Mouse (Mus musculus) layer of hippocampus, adult 11-12 months (tissue): ENCODE data around the gene Tbcd.
A peak's percentile ranks its signal among the peaks of the same experiment; 100 is the strongest.

ENCODE experiments used
- DNase-seq: peaks from one replicate; pipeline ENCODE4 v3.0.0; 2022; ENCODE audit warnings: low spot score

Gene Tbcd

DNA sequence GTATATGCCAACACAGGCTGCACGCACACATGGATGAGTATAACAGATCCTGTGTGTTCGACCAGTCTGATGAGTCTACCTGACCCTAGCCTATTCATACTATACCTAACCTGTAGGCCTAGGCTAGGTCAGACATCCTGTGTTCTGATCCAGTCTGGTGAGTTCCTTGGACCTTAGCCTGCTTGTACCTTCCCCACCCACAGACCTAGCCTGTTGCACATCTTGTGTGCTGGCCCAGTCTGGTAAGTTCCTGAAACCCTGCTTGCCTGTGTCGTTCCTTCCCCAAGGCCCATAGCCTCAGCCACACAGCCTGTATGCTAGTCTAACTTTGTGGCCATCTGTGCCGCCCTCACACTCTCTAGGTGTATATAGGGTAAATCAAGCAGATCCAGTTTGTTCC is 112.5 kb downstream of the Tbcd start:
- no peak for DNase-seq

DNA sequence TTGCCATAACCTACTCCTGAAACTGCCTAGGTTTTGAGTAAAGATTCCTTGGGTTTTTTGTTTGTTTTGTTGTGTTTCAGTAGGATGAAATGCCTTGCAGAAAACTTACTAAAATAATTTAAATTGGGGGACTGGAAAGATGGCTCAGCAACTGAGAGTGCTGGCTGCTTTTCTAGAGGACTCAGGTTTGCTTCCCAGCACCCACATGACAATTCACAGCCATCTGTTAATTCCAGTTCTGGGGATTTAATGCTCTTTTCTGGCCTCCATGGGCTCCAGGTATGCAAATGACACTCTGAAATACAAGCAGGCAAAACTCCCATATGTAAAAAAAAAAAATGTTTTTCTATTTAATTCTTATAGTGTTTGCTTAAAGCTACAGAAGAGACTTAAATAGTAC is 130.1 kb downstream of the Tbcd start:
- DNase-seq, result no peak

DNA sequence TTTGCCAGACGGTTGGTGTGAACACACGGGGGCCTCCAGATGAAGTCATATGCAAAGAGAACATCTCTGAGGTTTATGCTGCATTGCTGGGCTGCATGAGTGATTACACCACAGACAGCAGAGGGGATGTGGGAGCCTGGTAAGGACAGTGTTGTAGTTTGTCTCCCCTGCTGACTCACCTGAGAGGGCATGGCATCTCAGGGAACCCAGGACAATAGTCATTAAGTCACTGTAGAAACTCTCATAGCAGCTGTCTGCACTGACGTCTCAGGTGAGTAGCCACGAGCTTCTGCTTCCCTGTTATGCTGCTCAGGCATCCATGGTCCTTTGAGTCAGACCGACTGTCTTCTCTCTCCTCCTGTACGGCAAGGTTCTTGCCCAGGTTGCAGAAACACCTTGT is 145.5 kb downstream of the Tbcd start:
- no peak for DNase-seq

DNA sequence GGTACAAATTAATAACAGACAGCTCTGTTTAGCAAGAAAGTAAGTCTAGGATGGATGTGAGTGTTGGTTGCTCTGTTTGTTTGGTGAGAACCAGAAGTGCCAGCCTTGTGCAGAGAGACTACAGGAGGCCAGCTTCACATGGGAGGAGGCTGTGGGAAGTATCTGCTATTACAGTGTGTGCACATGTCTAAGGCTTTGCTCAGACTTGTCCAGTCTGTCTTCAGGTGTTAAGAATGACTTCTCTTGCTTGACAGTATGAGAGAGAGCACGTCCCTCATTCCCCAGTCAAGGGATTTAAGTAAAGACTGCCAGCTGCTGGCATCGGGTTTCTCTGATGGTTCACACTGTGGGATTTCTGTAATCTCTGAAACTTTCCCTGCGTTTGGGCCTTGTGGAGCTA is 149.7 kb downstream of the Tbcd start:
- no peak for DNase-seq

DNA sequence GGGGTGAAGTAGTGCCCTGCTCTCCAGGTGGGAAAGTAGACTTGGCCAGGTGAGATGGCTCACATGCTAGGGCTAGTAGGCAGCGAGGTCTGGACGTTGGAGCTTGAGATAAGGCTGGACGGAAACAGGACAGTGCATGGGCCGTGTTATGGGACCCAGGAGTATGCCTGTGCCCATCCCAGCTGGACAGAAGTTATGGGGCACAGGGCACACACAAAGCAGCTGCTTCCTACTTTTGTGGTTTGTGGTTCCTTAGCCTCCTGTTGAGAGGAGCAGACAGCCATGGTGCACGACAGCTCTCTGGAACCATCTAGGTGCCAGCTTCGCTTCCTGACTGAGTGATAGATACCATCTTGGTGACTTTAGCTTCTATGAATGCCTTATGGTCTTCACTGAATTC is 153.9 kb downstream of the Tbcd start:
- DNase-seq, result no peak

DNA sequence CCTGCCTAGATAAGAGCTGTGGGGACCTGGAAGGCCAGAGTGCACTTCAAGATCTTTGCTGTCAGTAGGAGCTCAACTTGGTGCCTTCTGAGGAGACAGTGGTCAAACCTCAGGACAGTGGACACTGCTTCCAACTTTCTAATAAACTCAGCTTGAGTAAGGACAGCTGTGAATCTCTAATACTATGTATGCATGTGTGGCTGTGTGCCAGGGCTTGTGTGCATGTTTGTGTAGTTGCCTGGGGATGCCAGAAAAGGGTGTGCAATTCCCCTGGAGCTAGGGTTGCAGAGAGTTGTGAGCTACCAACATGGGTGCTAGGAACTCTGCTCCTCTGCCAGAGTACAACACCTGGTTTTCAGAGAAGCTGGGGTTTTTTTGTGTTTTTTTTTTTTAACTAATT is 159.2 kb downstream of the Tbcd start:
- no peak for DNase-seq

DNA sequence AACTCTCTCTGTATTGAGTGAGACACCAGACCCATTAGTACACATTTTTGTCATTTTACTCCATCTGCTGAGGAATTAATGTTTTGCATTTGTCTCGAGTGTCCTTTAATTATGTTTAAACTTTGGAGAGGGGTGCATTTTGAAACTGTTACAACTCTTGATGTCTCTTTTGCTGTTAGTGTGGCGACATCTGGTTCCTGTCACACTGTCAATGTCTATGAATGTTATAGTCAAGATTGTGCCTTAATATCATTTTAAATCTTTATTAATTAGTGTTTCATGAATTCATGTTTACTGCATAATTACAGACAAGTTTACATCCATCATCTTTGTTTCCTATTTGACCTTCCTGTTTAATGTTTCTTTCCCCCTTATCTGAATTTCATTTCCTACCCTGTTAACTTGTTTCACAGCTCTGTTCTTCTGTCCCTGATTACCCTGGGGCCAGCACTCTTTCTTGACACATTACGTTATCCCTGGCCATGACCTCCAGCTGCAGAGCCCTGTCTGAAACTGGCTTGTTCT is 164.3 kb downstream of the Tbcd start:
- DNase-seq, result no peak

DNA sequence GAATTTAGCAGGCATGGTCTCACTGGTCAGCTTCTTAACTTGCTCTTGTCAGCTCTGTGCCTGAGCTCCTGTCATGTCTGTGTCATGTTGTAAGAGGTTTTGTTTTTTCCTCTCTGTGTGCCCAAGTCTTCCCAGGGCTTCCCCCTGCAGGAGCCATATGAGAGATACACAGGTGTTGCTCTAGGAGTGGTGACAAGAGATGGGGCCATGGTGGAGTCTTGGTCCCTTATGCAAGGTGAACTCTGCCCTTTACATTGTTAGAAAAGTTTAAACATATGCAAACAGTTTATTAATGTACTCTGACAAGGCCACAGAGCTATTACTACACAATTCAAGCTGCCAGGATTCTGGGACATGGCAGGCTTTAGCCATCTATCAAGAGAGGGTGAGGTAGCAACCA is 164.8 kb downstream of the Tbcd start:
- no peak for DNase-seq

DNA sequence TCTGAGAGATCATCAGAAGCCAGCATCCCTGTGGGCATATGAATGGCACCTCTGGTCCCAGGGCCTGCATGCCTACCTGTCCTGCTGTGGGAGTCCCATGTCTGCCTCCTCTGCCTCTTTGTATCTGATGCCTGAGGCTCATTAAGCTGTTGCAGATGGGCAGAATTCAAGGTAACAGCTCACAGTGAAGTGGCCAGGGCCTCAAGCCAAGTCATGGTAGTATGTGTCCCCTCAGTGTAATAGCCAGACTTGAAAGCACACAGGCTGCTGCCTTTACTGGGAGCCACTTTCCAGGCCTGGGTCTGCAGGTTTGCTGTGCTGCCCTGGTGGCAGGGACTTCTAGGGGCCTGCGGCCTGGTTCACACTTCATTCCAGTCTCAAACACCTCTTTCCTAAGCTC is 165.6 kb downstream of the Tbcd start:
- no peak for DNase-seq

DNA sequence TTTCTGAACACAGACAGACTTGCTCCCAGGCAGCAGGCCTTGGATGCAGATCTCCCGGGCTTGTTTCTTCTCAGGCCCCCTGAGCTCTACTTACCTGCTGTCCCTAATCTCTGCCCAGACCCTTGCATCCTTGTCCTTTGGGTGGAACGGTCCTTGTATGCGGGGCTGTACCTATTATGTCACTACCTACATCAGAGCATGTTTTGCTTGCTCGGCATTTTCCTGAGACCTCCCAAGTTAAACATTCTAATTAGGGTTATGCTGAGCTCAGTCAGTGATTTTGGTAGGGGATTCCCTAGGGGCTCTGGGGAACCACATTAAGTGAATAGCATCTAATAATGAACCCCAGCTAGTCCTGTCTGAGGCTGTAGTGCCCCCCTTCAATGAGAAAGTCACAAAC is 173.3 kb downstream of the Tbcd start:
- DNase-seq, result no peak

DNA sequence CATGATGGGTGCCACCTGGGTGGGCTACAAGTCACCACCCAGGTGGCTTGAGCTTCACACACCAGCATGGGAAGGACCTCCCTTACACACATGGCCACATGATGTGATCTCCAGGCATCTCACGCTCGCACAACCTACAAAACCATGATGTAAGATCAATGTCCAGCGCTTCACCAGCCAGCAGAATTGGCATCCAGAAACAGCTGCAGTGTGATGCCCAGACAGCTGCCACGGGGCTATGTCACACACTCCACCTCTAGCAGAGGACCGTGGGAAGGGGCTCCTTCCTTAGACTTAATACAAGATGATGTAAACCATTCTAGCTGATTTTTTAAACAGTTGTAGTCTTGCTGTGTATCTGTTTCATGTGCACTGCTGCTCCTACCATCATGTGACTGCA is 175.8 kb downstream of the Tbcd start:
- no peak for DNase-seq

DNA sequence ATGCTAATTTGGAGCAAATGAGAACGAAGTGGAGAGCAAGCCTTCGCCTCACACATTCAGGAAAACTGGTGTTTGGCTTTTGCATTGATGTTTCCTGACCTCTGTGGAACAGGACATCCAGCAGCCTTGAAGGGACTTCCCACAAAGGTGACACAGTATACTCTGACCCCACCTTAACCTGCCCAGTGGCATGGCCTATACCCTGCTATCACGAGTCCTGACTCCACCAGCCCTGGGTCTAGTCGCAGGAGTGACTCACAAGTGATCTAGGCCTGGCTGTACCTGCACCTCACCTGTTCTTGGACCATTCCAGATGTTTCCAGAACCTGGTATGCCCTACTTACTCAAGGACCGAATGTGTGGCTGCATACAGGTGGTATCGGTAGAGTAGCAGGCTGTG is 177.8 kb downstream of the Tbcd start:
- DNase-seq, result no peak

DNA sequence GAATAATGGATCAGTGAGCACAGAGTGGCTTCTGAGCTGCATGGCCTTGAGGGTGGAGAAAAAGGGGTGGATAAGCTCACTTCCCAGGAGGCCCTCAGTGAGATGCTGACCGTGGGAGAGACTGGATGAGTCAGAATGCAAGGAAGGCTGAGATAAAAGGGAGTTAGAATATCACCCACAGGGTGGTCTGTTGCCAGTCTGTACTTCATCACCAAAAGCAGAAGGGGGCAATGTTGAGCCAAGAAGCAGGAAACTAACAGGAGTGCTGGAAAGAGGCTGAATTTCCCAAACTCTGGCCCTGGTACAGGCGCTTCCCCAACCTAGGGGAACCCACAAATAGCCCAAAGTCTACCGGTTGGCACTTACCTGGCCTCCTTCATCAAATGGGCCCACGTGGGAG is 178.7 kb downstream of the Tbcd start:
- no peak for DNase-seq

DNA sequence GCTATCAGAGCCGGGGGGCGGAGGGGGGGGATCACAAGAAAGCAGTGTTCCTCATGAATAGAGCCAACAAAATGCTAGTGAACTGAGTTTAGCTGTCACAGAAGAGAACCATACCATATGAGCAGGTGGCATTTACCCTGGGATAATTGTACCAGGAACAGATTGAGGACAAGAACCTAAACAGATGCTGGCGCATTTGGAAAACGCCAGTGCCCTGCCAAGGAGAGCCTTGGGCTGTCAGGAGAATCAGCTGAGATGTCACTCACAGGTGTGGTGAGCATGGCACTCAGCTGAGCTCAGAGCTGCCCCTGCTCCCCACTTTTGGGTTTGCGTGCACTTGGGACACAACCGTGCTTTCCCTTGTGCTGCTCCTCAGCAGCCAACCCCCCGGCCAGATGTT is 179.7 kb downstream of the Tbcd start:
- DNase-seq, result no peak

DNA sequence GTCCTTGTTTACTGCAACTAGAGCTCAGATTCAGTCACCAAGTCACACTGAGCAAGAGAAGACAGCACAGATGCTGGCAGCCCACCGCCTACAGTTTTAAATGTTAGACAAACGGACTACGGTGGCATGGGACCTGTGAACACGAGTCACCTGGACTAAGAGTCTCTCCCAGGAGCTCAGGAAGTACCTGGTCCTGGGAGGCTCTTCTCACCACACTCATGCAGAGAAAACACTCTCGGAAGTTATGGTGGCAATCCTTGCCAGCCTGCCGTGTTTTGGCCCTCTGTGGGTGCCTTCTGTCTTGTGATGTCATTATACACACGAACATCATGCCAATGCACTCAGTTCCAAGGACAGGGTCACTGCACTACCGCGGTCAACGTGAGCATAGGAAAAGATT is 184.9 kb downstream of the Tbcd start:
- no peak for DNase-seq

DNA sequence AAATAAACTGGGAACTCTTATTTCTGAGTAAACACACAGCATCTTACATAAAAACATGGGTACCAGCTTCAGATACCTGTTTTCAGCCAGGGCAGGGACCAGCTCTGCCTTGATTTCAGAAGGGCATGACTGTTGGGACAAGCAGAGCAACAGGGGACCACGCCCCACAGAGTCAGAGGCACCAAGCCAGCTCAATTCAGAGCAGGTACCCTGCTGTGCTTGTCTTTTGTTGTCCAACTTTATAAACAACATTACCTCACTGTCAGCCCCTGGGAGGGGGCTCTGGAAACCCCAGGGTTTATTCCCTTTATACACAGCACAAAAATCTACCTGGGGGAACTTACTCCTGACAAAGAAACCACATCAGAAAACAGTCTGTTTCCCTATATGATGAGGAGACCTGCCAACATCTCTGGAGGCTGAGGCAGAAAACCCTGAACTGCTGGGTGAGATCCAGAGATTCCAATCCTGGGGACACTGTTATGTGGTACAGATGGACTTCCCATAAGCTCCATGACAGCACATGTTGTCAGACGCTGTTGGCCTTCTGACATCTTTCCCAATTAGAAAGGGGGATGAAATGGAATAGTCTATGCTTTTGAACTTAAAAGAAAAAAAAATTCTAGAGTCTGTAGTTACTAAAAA is 189.9 kb downstream of the Tbcd start:
- no peak for DNase-seq

DNA sequence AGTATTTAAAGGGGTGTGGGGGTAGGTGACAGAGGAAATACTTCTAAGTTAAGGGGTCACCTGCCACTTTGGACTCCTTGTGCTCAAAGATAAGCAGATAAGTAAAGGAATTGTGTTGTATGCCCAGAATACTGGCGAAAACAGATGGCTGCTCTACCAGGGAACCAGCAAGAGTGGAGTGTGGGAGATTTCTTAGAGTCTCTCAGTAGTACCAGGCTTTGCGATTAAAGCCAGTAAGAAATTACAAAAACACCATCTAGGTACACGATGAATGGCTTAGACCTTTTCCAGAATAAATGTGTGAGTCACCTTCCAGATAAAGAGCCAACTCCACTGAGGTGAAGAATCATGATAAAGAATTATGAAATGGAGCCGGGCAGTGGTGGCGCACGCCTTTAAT is 193.6 kb downstream of the Tbcd start:
- DNase-seq, result no peak

DNA sequence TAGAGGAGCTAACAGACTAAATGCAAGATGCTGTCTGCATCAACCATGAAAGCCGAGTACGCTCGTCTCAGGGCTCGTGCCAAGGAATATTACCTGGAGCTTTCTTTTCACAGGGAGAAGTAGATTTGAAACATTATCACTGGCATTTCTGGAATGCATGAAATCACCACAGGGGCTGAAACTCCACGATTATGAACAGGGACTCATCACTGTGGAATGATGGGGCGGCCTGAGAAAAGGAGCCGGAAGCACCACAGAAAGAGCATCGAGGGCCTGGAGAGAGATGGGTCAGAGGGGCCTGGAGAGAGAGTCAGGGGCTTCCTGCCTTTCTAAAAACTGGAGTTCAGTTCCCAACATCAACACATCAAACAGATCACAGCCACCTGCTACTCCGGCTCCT is 195.6 kb downstream of the Tbcd start:
- DNase-seq, result no peak

DNA sequence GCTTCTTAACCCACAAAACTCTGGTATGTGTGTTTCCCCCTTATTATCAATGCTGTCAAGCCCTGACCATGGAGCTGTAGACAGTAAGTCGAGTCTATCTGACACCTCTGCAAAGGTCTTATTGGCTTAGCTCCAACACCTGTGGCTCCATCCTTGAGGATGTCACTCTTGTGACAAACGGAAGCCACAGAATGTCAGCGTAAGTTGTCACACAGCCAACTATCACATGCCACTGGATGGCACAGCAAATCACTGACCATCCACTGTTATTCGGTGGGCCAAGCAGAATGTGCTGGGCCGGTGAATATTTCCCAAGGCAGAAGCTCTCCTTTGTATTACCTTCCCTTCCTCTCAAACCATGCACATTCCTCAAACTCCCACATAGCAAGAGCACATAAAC is 196.4 kb downstream of the Tbcd start:
- no peak for DNase-seq

DNA sequence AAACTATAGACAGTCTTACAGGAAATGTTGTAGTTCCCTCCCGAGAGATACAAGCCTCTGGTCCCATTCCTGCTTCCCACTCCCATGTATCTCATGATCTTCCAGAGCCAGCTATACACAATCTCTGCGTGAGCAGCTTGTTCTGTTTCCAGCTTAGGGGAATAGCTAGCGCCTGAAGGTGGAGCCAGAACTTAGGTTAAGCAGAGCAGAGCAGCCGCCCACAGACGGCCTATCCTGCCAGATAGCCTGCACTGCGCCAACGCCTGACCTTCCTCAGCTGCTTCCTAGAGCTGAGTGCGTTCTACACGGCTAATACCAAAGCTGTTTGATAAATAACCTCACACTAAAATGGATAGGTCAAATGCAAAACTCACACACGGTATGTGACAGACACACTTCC is 198.2 kb downstream of the Tbcd start:
- peak; percentile 49 for DNase-seq

DNA sequence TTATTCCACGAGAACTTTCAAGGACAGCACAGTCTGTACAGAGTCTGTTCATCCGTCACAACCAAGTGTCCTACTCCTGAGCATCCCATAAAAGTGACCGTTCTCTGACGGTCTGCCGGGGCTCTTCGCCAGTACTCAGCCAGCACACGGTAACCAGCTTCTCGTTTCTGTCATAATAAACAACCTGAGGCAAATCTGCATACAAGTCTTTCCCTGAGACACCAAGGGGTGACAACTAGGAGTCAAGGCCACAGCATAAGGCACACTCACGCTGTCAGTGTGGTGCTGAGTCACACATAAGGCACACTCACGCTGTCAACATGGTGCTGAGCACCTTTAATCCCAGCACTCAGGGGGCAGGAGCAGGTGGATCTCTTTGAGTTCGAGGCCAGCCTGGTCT is 198.9 kb downstream of the Tbcd start:
- DNase-seq, result no peak

DNA sequence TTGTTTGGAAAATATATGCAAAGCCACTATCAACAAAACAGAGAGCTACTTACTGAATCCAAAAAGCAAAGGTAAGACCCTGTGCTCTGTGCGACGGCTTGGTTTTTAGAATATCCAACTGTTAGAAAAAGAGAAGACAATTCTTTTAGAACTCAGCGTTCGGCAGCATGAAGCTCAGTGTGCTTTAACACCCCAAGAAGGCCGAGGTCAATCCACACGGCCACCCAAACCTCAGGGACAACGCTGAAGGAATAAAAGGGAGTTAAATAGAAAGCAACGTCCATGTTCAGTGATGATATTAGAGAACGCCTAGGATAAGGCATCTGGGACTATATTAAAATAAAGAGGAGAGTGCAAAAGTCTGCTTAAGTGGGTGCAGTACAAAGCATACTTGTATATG is 199.8 kb downstream of the Tbcd start:
- DNase-seq, result no peak

DNA sequence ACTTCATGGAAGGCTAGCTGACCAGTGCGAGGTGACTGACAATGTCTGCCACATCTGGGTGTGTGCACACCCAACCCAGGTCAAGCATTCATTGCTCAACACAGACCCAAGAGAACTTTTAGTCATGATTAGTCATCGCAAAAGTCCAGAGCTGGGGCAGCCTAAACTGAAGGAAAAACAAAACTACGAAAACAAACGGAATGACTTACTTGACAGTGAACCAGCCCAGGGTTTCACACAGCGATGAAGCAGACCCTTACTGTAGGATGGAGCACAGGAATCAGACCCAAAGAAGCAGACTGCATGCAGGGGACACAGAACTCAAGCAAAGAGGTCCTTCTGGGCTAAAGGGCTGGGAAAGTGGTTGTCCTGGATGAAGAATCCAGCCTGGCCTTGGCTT is 200.2 kb downstream of the Tbcd start:
- DNase-seq, result no peak

DNA sequence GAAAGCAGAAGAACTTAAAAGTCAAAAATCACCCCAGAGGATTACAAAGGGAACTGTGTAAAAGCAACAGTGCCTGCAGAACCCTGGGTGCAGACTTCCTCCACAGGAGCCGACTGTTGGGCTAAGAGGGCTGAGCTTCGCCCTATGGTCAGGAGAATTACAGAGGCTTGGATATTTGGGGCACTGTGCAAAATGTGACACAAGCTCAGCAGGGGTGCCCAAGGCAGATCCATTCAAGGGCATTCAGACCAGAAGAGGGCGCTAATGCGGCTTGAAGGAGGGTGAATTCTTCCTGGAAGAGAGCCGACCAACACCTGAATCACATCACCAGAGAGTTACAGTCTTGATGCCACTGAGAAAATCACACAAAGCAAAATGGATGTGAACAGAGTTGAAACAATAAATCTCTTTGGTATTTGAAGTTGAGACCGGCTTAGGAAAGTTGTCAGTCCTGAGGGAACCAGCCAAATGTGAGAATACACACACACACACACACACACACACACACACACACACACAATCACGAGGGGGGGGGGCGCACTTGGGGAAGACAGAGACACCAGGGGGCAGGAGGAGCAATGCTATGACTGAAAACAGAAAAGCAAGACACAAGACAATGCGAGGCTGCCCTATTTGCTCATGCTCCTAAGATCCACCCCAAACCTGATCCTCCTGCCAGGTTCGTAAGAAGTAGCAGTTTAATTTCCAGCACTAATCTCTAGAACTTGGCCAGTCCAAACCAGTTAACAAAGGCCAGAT is 201.0 kb downstream of the Tbcd start:
- DNase-seq, result peak; percentile 74
